Mouse (Mus musculus) brain, adult 10 weeks (tissue): ENCODE measurements around the gene Zfp455. TPM values are rescaled to one million over a fixed set of nuclear protein-coding genes. Genes with fewer than 3 reads are reported as not detected.

Source experiments
- polyA plus RNA-seq: library from polyadenylated mRNA; stranded (reverse); fragments of 350-450 nt; fragmentation: Illumina TruSeq; extraction: RNeasy Lipid Tissue Mini Kit (QIAGEN cat#74804); gene quantifications from one replicate; pipeline ENCODE4 v1.2.3, GENCODE M21; 2015; ENCODE audit warnings: low read depth, low replicate concordance

Zfp455 gene
- polyA plus RNA-seq: 2.7 TPM

GRCm38 (mm10) chr13:67194340-67194894 is at the start of gene Zfp455:
Zfp455 (plus strand) TSS chr13:67194506.

GRCm38 (mm10) chr13:67172991-67173722 is 21.1 kb upstream of the Zfp455 start, which contains the start of gene Rsl1:
Rsl1 (plus strand) TSS chr13:67173182.

Other genes starting within 250 kb of the Zfp455 start
- gene Zfp712, start 133.3 kb upstream of the Zfp455 start, polyA plus RNA-seq: 5.4 TPM
- gene Zfp708, start 96.5 kb upstream of the Zfp455 start, polyA plus RNA-seq: 3.4 TPM
- gene Gm28557, start 85.9 kb upstream of the Zfp455 start, polyA plus RNA-seq: 2.0 TPM
- not detected for gene Rslcan18, start 78.2 kb upstream of the Zfp455 start, polyA plus RNA-seq
- 5.8 TPM for gene Zfp759, start 72.8 kb upstream of the Zfp455 start, polyA plus RNA-seq
- 7.1 TPM for gene Rsl1, start 21.3 kb upstream of the Zfp455 start, polyA plus RNA-seq
- gene Zfp458, start 84.0 kb downstream of the Zfp455 start, polyA plus RNA-seq: 6.0 TPM
- gene Zfp457, start 112.0 kb downstream of the Zfp455 start, polyA plus RNA-seq: 0.83 TPM
- gene Zfp595, start 138.1 kb downstream of the Zfp455 start, polyA plus RNA-seq: 2.9 TPM
- not detected for gene Gm28044, start 166.0 kb downstream of the Zfp455 start, polyA plus RNA-seq
- gene Zfp953, start 166.1 kb downstream of the Zfp455 start, polyA plus RNA-seq: 1.3 TPM
- gene Gm28041, start 181.2 kb downstream of the Zfp455 start, polyA plus RNA-seq: not detected
- 1.5 TPM for gene Zfp456, start 181.3 kb downstream of the Zfp455 start, polyA plus RNA-seq
- gene Zfp429, start 205.3 kb downstream of the Zfp455 start, polyA plus RNA-seq: 3.9 TPM
- 3.2 TPM for gene Zfp459, start 226.9 kb downstream of the Zfp455 start, polyA plus RNA-seq